Mouse (Mus musculus): ENCODE data around the gene Zfp609. TPM values are rescaled to one million over a fixed set of nuclear protein-coding genes. Genes with fewer than 3 reads are reported as not detected.

Gene Zfp609
- total and polyA plus RNA-seq, 3 experiments = 8.7 to 25.5 (median 23.7) TPM

DNA sequence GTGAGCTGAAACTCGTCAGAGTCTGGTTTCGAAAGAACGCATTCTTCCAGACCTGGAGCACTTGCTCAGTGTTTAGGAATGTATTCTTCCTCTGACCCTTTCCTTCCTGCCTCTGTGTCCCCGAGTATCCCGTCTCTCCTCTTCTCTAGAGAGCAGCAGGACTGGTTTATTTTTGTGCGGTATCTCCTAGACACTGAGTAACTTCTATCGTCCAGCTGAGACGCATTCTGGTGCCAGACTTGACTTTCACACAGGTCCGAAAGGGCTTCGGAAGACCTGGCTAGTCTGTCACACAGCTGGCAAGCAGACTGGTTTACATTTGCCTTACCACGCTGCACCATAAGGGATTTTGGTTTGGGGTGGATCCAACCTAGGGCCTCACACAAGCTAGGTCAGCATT, 154.4 kb downstream of the Zfp609 start:
- peak in 1 of 2 experiments; percentile 22 for DNase-seq
- peak overlapping the region; percentile 4; the same call in 1 of the 2 replicates for H3K9ac ChIP-seq (ENCODE audit: low read depth, low read length)
- intact Hi-C loops (cut with DNase I) = loop anchor here (10.0 kb wide), 1 partner anchor 332 kb away; no protein-coding TSS in a partner anchor
- H3K27ac ChIP-seq = peak overlapping the region; percentile 68
- TF ChIP-seq CTCF (IDR thresholded peaks at IDR 0.05) (no peak), EP300 (IDR thresholded peaks at IDR 0.05; ENCODE audit: insufficient read depth, low read depth, low read length) (no peak), POLR2A (IDR thresholded peaks at IDR 0.05; ENCODE audit: insufficient read depth, low read depth, low read length) (no peak)
- no peak overlapping the region for H3K4me3 ChIP-seq
- WGBS = 4% methylated on average over 11 of the region's 11 CpGs
- H3K36me3 ChIP-seq (ENCODE audit: control insufficient read depth, insufficient read depth, low read length) = peaks cover 3% of the 10 kb centered on the region; the same call in 1 of the 2 replicates
- no peaks in the 10 kb centered on the region for H3K27me3 ChIP-seq (ENCODE audit: control insufficient read depth, insufficient read depth, low read length)
- peaks cover 15% of the 10 kb centered on the region for H3K4me1 ChIP-seq (ENCODE audit: control insufficient read depth, insufficient read depth, low read length)
- no peaks in the 10 kb centered on the region for H3K79me2 ChIP-seq (replicated peaks; ENCODE audit: control insufficient read depth, insufficient read depth, low read length)

DNA sequence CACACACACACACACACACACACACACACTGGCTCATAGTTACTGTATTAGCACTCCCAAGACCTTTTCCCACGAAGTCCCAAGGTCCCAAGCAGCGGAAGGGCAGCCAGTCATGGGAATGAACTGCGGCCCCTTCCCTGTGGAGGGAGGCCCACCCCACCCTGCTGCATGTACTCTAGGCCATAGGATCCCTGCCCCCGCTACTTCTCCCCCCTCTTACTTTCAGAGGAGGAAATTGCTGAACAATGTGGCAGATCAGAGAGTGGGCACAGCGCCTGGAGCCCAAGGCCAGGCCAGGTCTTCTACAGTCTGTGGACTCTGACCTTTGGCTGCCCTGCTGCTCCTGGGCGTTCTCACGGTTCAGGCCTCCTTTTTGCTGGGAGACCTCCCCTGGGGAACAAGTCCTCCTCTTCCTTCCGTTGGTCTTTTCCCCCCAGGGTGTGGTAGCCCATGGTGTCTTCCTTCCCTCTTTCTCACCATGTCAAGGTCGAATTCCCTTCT, 155.9 kb downstream of the Zfp609 start:
- Histone ChIP-seq H3K79me2 (replicated peaks; ENCODE audit: control insufficient read depth, insufficient read depth, low read length) (no peaks in the 10 kb centered on the region), H3K27me3 (ENCODE audit: control insufficient read depth, insufficient read depth, low read length) (no peaks in the 10 kb centered on the region), H3K27ac (peak overlapping the region; percentile 83), H3K36me3 (ENCODE audit: control insufficient read depth, insufficient read depth, low read length) (no peaks in the 10 kb centered on the region), H3K9ac (ENCODE audit: low read depth, low read length) (no peak overlapping the region), H3K4me3 (no peak overlapping the region), H3K4me1 (ENCODE audit: control insufficient read depth, insufficient read depth, low read length) (peaks cover 14% of the 10 kb centered on the region)
- intact Hi-C loops (cut with DNase I) = loop anchor here (10.0 kb wide), 1 partner anchor 333 kb away; no protein-coding TSS in a partner anchor
- DNase-seq = peak; percentile 77 to 85
- TF ChIP-seq EP300 (IDR thresholded peaks at IDR 0.05; ENCODE audit: insufficient read depth, low read depth, low read length) = peak; percentile 90
- TF ChIP-seq CTCF (IDR thresholded peaks at IDR 0.05) = no peak
- WGBS = 36% methylated on average over 9 of the region's 9 CpGs

DNA sequence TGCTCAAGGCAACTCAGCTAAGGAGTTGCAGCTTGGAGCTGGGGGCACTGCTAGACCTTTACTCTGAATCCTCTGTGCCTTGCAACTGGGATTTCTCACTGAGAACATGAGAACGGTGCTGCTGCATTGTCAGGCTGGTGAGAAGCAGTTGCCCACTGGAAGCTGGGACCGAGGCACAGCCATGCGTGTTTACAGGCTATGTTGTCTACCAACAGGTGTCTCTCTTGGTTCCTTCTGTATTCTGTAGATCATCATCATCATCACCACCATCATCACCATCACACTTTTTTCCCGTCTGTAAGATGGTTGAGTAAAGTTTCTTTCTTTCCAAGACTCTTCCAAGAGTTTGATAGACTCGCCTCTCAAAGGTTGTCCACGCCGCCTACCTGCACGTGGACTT, 159.7 kb downstream of the Zfp609 start, which contains the start of gene Oaz2:
Gene Oaz2, plus strand, starts transcription at position 301 of the 400 bp plus-strand sequence.
- no peak for DNase-seq
- 95% methylated on average over 8 of the region's 8 CpGs for WGBS
- no peaks in the 10 kb centered on the region for H3K36me3 ChIP-seq (ENCODE audit: control insufficient read depth, insufficient read depth, low read length)
- no peak within 1 kb of the TSS for H3K9ac ChIP-seq (ENCODE audit: low read depth, low read length)
- TF ChIP-seq CTCF (IDR thresholded peaks at IDR 0.05) = no peak
- TF ChIP-seq EP300 (IDR thresholded peaks at IDR 0.05; ENCODE audit: insufficient read depth, low read depth, low read length) = no peak
- no peak for TF ChIP-seq POLR2A (IDR thresholded peaks at IDR 0.05; ENCODE audit: insufficient read depth, low read depth, low read length)
- no peaks in the 10 kb centered on the region for H3K27me3 ChIP-seq (ENCODE audit: control insufficient read depth, insufficient read depth, low read length)
- H3K79me2 ChIP-seq (replicated peaks; ENCODE audit: control insufficient read depth, insufficient read depth, low read length) = no peaks in the 10 kb centered on the region
- intact Hi-C loops (cut with DNase I) = loop anchor here (2.0 kb wide), 1 partner anchor 161 kb away; no protein-coding TSS in a partner anchor
- peaks cover 10% of the 10 kb centered on the region for H3K4me1 ChIP-seq (ENCODE audit: control insufficient read depth, insufficient read depth, low read length)
- H3K27ac ChIP-seq = no peak within 1 kb of the TSS
- no peak within 1 kb of the TSS for H3K4me3 ChIP-seq

DNA sequence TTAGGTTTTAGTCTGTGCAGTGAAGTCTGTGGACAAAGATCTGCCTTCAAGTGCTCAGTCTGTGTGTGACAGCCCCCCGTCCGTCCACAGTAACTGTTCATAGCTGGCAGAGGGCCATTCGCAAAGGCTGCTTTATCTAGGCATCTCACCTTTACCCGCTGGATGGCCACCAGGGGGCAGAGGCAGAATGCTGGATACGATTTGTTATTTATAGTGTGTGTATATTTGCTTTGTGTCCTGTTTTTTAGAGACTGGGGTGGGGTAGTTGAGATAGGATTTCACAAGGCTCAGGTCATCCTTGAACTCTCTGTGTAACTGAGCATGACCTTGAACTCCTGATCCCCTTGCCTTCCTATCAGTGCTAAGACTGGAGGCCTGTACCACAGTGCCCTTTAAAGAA, 161.3 kb downstream of the Zfp609 start:
- DNase-seq = peak; percentile 68 to 76
- Histone ChIP-seq H3K79me2 (replicated peaks; ENCODE audit: control insufficient read depth, insufficient read depth, low read length) (no peaks in the 10 kb centered on the region), H3K4me1 (ENCODE audit: control insufficient read depth, insufficient read depth, low read length) (peaks cover 4% of the 10 kb centered on the region), H3K36me3 (ENCODE audit: control insufficient read depth, insufficient read depth, low read length) (no peaks in the 10 kb centered on the region), H3K27ac (no peak overlapping the region), H3K4me3 (no peak overlapping the region), H3K9ac (ENCODE audit: low read depth, low read length) (no peak overlapping the region), H3K27me3 (ENCODE audit: control insufficient read depth, insufficient read depth, low read length) (no peaks in the 10 kb centered on the region)
- TF ChIP-seq POLR2A (IDR thresholded peaks at IDR 0.05; ENCODE audit: insufficient read depth, low read depth, low read length) = no peak
- 0 out of 2 replicates have a peak, but pooled peaks have one; percentile 48 for TF ChIP-seq EP300 (IDR thresholded peaks at IDR 0.05; ENCODE audit: insufficient read depth, low read depth, low read length)
- peak; percentile 86 for TF ChIP-seq CTCF (IDR thresholded peaks at IDR 0.05)
- intact Hi-C loops (cut with DNase I) = loop anchor here (1.0 to 2.0 kb wide), 2 partner anchors 163 to 185 kb away; no protein-coding TSS in a partner anchor
- WGBS = 5% methylated on average over 5 of the region's 5 CpGs

DNA sequence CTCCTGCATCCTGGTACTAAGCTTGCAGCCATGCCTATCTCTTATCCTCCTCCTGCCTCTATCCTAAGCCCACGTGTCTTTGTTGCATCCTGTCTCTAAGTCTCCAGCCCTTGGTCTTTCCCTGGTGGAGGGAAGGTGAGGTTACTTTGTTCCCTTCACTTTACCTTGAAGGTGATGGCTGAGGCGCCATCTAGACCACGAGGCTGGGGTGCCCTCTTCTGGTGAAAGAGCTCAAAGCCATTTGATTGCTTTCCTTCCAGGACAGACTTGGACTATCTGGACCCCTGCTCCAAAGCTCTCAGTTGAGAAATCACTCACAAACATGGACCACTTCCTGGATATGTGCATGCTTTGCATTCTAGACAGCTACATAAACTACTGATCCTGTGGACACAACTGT, 163.2 kb downstream of the Zfp609 start:
- Histone ChIP-seq H3K79me2 (replicated peaks; ENCODE audit: control insufficient read depth, insufficient read depth, low read length) (no peaks in the 10 kb centered on the region), H3K4me3 (no peak overlapping the region), H3K27ac (no peak overlapping the region), H3K36me3 (ENCODE audit: control insufficient read depth, insufficient read depth, low read length) (no peaks in the 10 kb centered on the region), H3K9ac (ENCODE audit: low read depth, low read length) (no peak overlapping the region), H3K4me1 (ENCODE audit: control insufficient read depth, insufficient read depth, low read length) (peaks cover 4% of the 10 kb centered on the region), H3K27me3 (ENCODE audit: control insufficient read depth, insufficient read depth, low read length) (no peaks in the 10 kb centered on the region)
- TF ChIP-seq POLR2A (IDR thresholded peaks at IDR 0.05; ENCODE audit: insufficient read depth, low read depth, low read length) (no peak), EP300 (IDR thresholded peaks at IDR 0.05; ENCODE audit: insufficient read depth, low read depth, low read length) (peak; percentile 83; the same call in 1 of the 2 replicates), CTCF (IDR thresholded peaks at IDR 0.05) (peak; percentile 94)
- WGBS = under 1% methylated on average over 3 of the region's 3 CpGs
- peak; percentile 58 to 75 for DNase-seq
- intact Hi-C loops (cut with DNase I) = loop anchor here (1.0 to 5.0 kb wide), 3 partner anchors 37 to 139 kb away; partner anchors contain the start of gene Rbpms2

DNA sequence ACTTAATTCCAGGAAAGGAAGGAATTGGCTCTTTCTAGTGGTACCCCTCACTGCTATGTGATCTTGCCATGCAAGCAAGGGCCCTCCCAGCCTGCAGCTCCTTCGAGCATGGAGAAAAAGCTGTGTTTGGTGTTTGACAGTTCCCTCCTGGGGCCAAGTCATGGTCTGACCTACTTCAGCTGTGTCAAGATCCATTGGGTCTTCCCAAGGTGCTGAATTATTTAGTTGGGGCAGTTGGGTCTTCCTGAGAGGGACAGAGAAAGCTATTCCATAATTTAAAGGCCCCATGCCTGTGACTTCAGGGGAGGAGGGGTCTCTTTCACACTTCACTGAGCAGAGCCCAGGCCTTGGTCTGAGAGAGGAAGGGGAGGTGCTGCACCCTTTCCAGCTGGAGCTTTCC, 165.9 kb downstream of the Zfp609 start:
- H3K4me3 ChIP-seq = no peak overlapping the region
- H3K36me3 ChIP-seq (ENCODE audit: control insufficient read depth, insufficient read depth, low read length) = no peaks in the 10 kb centered on the region
- no peaks in the 10 kb centered on the region for H3K79me2 ChIP-seq (replicated peaks; ENCODE audit: control insufficient read depth, insufficient read depth, low read length)
- H3K4me1 ChIP-seq (ENCODE audit: control insufficient read depth, insufficient read depth, low read length) = peaks cover 4% of the 10 kb centered on the region
- intact Hi-C loops (cut with DNase I) = loop anchor here (5.0 kb wide), 1 partner anchor 34 kb away; the partner anchor contains the start of gene Rbpms2
- no peak overlapping the region for H3K9ac ChIP-seq (ENCODE audit: low read depth, low read length)
- 56% methylated on average over 1 of the region's 1 CpGs for WGBS
- DNase-seq = no peak
- no peaks in the 10 kb centered on the region for H3K27me3 ChIP-seq (ENCODE audit: control insufficient read depth, insufficient read depth, low read length)
- TF ChIP-seq CTCF (IDR thresholded peaks at IDR 0.05) = no peak
- TF ChIP-seq POLR2A (IDR thresholded peaks at IDR 0.05; ENCODE audit: insufficient read depth, low read depth, low read length) = no peak
- no peak for TF ChIP-seq EP300 (IDR thresholded peaks at IDR 0.05; ENCODE audit: insufficient read depth, low read depth, low read length)
- no peak overlapping the region for H3K27ac ChIP-seq

Data from heart, adult 2 months (tissue).